Mouse (Mus musculus) liver, embryonic 14.5 days (tissue): ENCODE measurements around the gene Pxk.

ENCODE experiments used
- CTCF ChIP-seq: IDR thresholded peaks from 2 replicates; pipeline ENCODE4 v1.5.1; 2016; ENCODE audit warnings: antibody characterized with exemption, low read depth, control low read depth
- EP300 ChIP-seq: IDR thresholded peaks from 2 replicates; pipeline ENCODE4 v1.6.1; 2016; ENCODE audit warnings: antibody characterized with exemption, low read depth

DNA sequence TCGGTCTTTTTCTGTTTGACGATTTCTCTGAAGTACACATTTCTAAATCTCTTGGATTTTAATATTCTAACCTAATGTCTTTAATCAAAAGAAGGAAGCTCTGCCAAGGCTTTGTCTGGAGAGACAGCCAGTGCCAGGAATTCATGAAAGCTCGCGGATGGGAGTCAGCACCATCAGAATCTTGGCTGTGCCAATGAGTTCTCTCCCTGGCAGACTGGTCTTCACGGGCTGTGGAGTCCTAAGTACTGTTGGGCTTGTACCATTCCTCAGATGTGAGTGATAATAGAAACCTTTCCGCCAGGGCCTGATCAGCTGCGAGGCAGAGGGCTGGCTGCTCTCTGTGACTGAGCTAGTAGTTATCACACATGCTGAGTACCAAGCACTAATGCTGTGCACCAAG, 25.1 kb downstream of the Pxk start:
- no peak for TF ChIP-seq CTCF
- TF ChIP-seq EP300 = no peak
